Mouse (Mus musculus): ENCODE measurements around the gene Shc4. TPM values are rescaled to one million over a fixed set of nuclear protein-coding genes. Genes with fewer than 3 reads are reported as not detected.
A peak's percentile ranks its signal among the peaks of the same experiment; 100 is the strongest.

The Shc4 gene
- polyA plus RNA-seq, 1 experiment from 2014 or later: 0.26 TPM

DNA sequence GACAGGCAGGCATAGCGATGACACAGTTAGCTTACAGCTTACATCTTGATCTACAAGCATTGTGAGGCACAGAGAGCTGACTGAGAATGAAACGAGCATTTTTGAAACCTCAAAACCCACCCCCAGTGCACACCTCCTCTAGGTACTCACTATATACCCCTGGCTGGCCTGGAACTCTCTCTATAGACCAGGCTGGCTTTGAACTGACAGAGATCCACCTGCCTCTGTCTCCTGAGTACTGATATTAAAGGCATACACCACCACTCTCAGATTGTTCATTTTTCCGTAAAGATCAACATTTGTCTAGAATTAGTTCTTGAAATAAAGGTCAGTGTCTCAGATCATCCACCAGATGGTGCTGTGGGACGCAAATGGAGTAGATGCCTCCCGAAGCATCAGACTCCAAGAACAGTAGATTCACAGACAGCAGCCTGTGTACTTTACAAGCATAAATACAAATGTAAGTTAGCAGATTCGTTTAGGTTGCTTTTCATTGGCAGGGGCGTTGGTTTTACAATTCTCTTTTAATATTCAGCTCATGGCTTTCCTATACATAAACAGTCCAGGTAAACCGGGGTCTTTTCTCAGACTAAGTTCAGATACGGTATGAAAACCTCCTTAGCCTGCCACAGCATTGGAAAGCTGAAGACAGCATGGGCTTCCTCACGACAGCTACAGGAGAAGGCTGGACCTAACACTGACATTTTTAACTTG is 64.0 kb downstream of the Shc4 start:
- 0 out of 2 replicates have a peak overlapping the region, but pooled peaks have one; percentile 5 for H3K4me3 ChIP-seq (ENCODE audit: low read depth, low read length)
- DNase-seq (peak; percentile 75), ATAC-seq (peak; percentile 75)
- peak; percentile 97 for TF ChIP-seq CTCF (IDR thresholded peaks at IDR 0.05; ENCODE audit: low read depth)
- no peak for TF ChIP-seq EP300 (IDR thresholded peaks at IDR 0.05; ENCODE audit: low read depth)
- no peak overlapping the region for H3K9ac ChIP-seq (replicated peaks)
- no peaks in the 10 kb centered on the region for H3K27me3 ChIP-seq (ENCODE audit: insufficient read depth, low read length)
- H3K36me3 ChIP-seq (replicated peaks; ENCODE audit: insufficient read depth, low read length): no peaks in the 10 kb centered on the region
- H3K4me2 ChIP-seq (ENCODE audit: low read depth, low read length): peak overlapping the region; percentile 59
- WGBS (ENCODE audit: insufficient replicate concordance): 15% methylated on average over 10 of the region's 10 CpGs
- no peak overlapping the region for H3K27ac ChIP-seq (ENCODE audit: low read depth)
- H3K4me1 ChIP-seq (ENCODE audit: insufficient read depth): peaks cover 15% of the 10 kb centered on the region
- no peaks in the 10 kb centered on the region for H3K9me3 ChIP-seq (ENCODE audit: low read length)

DNA sequence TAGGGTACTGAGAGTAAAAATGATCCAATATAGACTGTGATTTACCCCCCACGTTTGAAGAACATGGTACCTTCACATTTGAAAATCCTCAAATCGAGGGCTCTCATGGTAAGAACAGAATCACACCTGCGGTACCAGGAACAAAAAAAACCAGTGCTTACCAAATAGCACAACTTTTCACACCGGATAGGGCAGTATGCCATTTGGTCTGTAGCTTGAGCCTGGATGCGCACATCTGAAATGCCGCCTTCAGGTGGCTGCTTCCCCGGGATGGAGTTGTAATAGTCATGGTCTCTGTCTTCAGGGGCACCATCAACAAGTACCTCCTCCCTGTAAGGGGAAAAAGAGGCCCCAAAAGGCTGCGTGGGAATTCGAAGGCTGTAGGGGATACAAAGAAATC is 68.6 kb downstream of the Shc4 start:
- Histone ChIP-seq H3K36me3 (replicated peaks; ENCODE audit: insufficient read depth, low read length) (no peaks in the 10 kb centered on the region), H3K4me2 (ENCODE audit: low read depth, low read length) (no peak overlapping the region), H3K4me3 (ENCODE audit: low read depth, low read length) (no peak overlapping the region), H3K9ac (replicated peaks) (no peak overlapping the region), H3K4me1 (ENCODE audit: insufficient read depth) (peaks cover 2% of the 10 kb centered on the region; the same call in 1 of the 2 replicates), H3K9me3 (ENCODE audit: low read length) (no peaks in the 10 kb centered on the region), H3K27ac (ENCODE audit: low read depth) (no peak overlapping the region), H3K27me3 (ENCODE audit: insufficient read depth, low read length) (no peaks in the 10 kb centered on the region)
- TF ChIP-seq EP300 (IDR thresholded peaks at IDR 0.05; ENCODE audit: low read depth): no peak
- no peak for TF ChIP-seq CTCF (IDR thresholded peaks at IDR 0.05; ENCODE audit: low read depth)
- 81% methylated on average over 9 of the region's 9 CpGs for WGBS (ENCODE audit: insufficient replicate concordance)
- ATAC-seq: no peak
- no peak for DNase-seq

DNA sequence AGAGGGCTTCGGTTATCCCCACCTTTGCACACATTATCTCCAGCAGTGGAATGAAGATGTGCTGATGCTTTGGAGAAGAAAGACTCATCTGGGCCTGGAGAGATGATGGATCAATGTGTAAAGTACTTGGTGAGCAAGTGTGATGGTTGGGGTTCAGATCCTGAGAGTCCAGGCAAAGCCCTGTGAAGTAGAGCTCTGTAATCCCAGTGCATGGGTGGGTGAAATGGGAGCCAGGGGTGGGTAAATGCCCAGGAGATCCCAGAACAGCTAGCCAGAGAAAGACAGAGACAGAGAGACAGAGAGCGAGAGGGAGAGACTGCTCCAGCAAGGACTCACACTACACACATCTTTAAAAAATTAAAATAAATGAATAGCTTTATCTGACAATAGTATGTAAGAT is 70.7 kb downstream of the Shc4 start:
- no peak overlapping the region for H3K9ac ChIP-seq (replicated peaks)
- DNase-seq (no peak), ATAC-seq (no peak)
- TF ChIP-seq CTCF (IDR thresholded peaks at IDR 0.05; ENCODE audit: low read depth): no peak
- no peak for TF ChIP-seq EP300 (IDR thresholded peaks at IDR 0.05; ENCODE audit: low read depth)
- no peak overlapping the region for H3K4me2 ChIP-seq (ENCODE audit: low read depth, low read length)
- no peaks in the 10 kb centered on the region for H3K4me1 ChIP-seq (ENCODE audit: insufficient read depth)
- H3K9me3 ChIP-seq (ENCODE audit: low read length): no peaks in the 10 kb centered on the region
- no peak overlapping the region for H3K27ac ChIP-seq (ENCODE audit: low read depth)
- H3K36me3 ChIP-seq (replicated peaks; ENCODE audit: insufficient read depth, low read length): no peaks in the 10 kb centered on the region
- H3K27me3 ChIP-seq (ENCODE audit: insufficient read depth, low read length): no peaks in the 10 kb centered on the region
- no peak overlapping the region for H3K4me3 ChIP-seq (ENCODE audit: low read depth, low read length)
- WGBS (ENCODE audit: insufficient replicate concordance): 86% methylated on average over 2 of the region's 2 CpGs

DNA sequence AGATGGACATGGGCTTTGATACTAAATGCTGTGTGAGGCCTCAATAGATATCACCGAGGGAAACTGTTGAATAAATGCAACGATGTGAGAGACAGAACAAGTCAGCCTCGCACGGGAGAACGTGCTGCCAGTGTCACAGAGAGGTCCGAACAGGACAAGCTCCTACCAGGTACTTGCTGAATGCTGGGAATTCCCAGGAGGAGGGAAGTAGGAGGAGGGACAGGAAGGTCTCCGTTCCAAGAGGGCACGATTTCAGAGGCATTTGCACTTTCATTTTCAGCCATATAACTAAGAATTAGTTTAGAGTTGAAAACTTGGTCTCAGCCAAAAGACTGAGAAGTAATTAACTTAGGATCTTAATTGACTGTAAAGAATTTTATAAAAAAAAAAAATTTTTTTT is 72.4 kb downstream of the Shc4 start:
- DNase-seq (no peak), ATAC-seq (no peak)
- Histone ChIP-seq H3K4me3 (ENCODE audit: low read depth, low read length) (no peak overlapping the region), H3K4me2 (ENCODE audit: low read depth, low read length) (no peak overlapping the region), H3K27me3 (ENCODE audit: insufficient read depth, low read length) (no peaks in the 10 kb centered on the region), H3K4me1 (ENCODE audit: insufficient read depth) (no peaks in the 10 kb centered on the region), H3K9ac (replicated peaks) (no peak overlapping the region), H3K27ac (ENCODE audit: low read depth) (no peak overlapping the region), H3K36me3 (replicated peaks; ENCODE audit: insufficient read depth, low read length) (no peaks in the 10 kb centered on the region), H3K9me3 (ENCODE audit: low read length) (no peaks in the 10 kb centered on the region)
- 74% methylated on average over 8 of the region's 8 CpGs for WGBS (ENCODE audit: insufficient replicate concordance)
- TF ChIP-seq EP300 (IDR thresholded peaks at IDR 0.05; ENCODE audit: low read depth): no peak

DNA sequence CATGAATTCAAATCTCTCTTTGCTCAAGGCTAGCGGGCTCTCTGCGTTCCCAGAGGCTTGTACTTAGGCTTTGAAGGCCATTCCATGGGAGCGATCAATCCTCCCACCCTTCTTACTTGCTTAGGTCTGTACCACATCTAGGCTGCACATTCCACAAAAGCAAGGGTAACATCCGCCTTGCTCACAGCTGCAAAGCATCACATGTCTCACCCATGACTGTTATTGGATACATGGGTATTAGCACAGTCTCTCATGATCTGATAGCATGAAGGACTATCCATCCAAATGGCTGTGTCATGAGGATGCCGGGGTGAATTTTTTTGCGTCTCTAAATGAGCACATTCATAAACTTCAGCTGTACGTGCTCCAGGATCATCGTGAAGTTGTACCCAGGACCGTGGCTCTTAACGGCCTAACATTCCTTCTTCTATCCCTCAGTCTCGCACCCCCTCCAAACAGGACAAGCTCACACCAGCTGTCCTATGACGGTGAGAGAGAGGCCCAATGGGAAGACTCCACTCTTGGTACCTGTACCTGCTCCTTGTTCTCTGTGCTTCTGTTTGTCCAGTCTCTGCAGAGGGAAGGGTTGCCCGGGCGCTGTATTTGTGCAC is 73.1 kb downstream of the Shc4 start:
- WGBS (ENCODE audit: insufficient replicate concordance): 84% methylated on average over 14 of the region's 14 CpGs
- H3K4me2 ChIP-seq (ENCODE audit: low read depth, low read length): no peak overlapping the region
- no peak overlapping the region for H3K4me3 ChIP-seq (ENCODE audit: low read depth, low read length)
- H3K27me3 ChIP-seq (ENCODE audit: insufficient read depth, low read length): no peaks in the 10 kb centered on the region
- ATAC-seq: no peak
- TF ChIP-seq EP300 (IDR thresholded peaks at IDR 0.05; ENCODE audit: low read depth): no peak
- TF ChIP-seq CTCF (IDR thresholded peaks at IDR 0.05; ENCODE audit: low read depth): no peak
- no peaks in the 10 kb centered on the region for H3K36me3 ChIP-seq (replicated peaks; ENCODE audit: insufficient read depth, low read length)
- no peak for DNase-seq
- H3K27ac ChIP-seq (ENCODE audit: low read depth): no peak overlapping the region
- H3K9me3 ChIP-seq (ENCODE audit: low read length): no peaks in the 10 kb centered on the region
- no peak overlapping the region for H3K9ac ChIP-seq (replicated peaks)
- H3K4me1 ChIP-seq (ENCODE audit: insufficient read depth): no peaks in the 10 kb centered on the region

DNA sequence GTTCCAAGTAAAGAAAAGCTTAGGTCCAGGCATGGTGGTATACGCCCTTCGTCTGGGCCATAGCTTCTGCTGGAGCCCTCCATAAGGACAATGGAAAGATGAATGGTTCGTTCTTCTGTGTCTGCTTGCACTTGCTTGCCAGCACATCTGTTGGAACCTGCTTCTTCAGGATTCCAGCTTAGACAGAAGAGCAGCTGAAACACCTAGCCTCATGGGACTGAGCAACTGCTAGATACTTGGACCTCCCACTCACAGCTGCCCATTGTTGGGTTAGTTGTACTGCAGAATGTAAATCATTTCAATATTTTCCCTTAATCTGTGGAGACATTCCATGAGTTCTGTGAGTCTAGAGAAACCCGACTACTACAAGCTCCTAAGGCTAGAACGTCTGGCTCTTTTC is 73.9 kb downstream of the Shc4 start:
- Histone ChIP-seq H3K27me3 (ENCODE audit: insufficient read depth, low read length) (no peaks in the 10 kb centered on the region), H3K27ac (ENCODE audit: low read depth) (no peak overlapping the region), H3K36me3 (replicated peaks; ENCODE audit: insufficient read depth, low read length) (no peaks in the 10 kb centered on the region), H3K9ac (replicated peaks) (no peak overlapping the region), H3K9me3 (ENCODE audit: low read length) (no peaks in the 10 kb centered on the region), H3K4me2 (ENCODE audit: low read depth, low read length) (no peak overlapping the region), H3K4me1 (ENCODE audit: insufficient read depth) (no peaks in the 10 kb centered on the region), H3K4me3 (ENCODE audit: low read depth, low read length) (no peak overlapping the region)
- no peak for TF ChIP-seq CTCF (IDR thresholded peaks at IDR 0.05; ENCODE audit: low read depth)
- TF ChIP-seq EP300 (IDR thresholded peaks at IDR 0.05; ENCODE audit: low read depth): no peak
- ATAC-seq: no peak
- DNase-seq: no peak
- WGBS (ENCODE audit: insufficient replicate concordance): 84% methylated on average over 5 of the region's 5 CpGs

Measured in liver, postnatal 0 days (tissue).